Mouse (Mus musculus) CH12.LX (cell line): Measurements from ENCODE around the gene Nek4.

Experiments
- CTCF ChIP-seq, 2 experiments: IDR thresholded peaks in 1 of 2; conservative IDR thresholded peaks in 1 of 2; 2 replicates each; pipeline ENCODE4 v1.5.1; 2011 to 2012; ENCODE audit warnings: low read depth in 2 of 2, low read length in 2 of 2, improper control_type of control experiment in 1 of 2, inconsistent platforms in 1 of 2, mild to moderate bottlenecking in 1 of 2, moderate library complexity in 1 of 2
- EP300 ChIP-seq: IDR thresholded peaks from 2 replicates; pipeline ENCODE4 v1.6.1; 2011; ENCODE audit warnings: low read length, improper control_type of control experiment
- MAX ChIP-seq: IDR thresholded peaks from 2 replicates; pipeline ENCODE4 v1.6.1; 2011; ENCODE audit warnings: low read length, improper control_type of control experiment
- MYC ChIP-seq: IDR thresholded peaks from 2 replicates; pipeline ENCODE4 v1.6.1; 2011; ENCODE audit warnings: low read depth, mild to moderate bottlenecking, improper control_type of control experiment, low read length
- NELFE ChIP-seq: IDR thresholded peaks from 2 replicates; pipeline ENCODE4 v1.6.1; 2011; ENCODE audit warnings: low read depth, low read length, improper control_type of control experiment
- NRF1 ChIP-seq: IDR thresholded peaks from 2 replicates; pipeline ENCODE4 v1.6.1; 2014; ENCODE audit warnings: low read depth, mild to moderate bottlenecking, inconsistent platforms, low read length, improper control_type of control experiment, moderate library complexity
- POLR2A ChIP-seq: IDR thresholded peaks from 2 replicates; pipeline ENCODE4 v1.6.1; 2011; ENCODE audit warnings: low read depth, mild to moderate bottlenecking, improper control_type of control experiment, low read length
- POLR2AphosphoS2 ChIP-seq: IDR thresholded peaks from 2 replicates; pipeline ENCODE4 v1.6.1; 2011; ENCODE audit warnings: low read depth, low read length, improper control_type of control experiment
- RCOR1 ChIP-seq: conservative IDR thresholded peaks from 2 replicates; pipeline ENCODE4 v1.6.1; 2012; ENCODE audit warnings: low read depth, mild to moderate bottlenecking, inconsistent platforms, low read length, improper control_type of control experiment
- UBTF ChIP-seq: IDR thresholded peaks from 2 replicates; pipeline ENCODE4 v1.6.1; 2012; ENCODE audit warnings: low read depth, mild to moderate bottlenecking, inconsistent platforms, low read length, improper control_type of control experiment, moderate library complexity
- USF1 ChIP-seq: IDR thresholded peaks from 2 replicates; pipeline ENCODE4 v1.6.1; 2014; ENCODE audit warnings: low read depth, mild to moderate bottlenecking, inconsistent platforms, low read length, improper control_type of control experiment
- ZMIZ1 ChIP-seq: IDR thresholded peaks from 2 replicates; pipeline ENCODE4 v1.6.1; 2012; ENCODE audit warnings: low read depth, mild to moderate bottlenecking, inconsistent platforms, low read length, improper control_type of control experiment
- ZNF384 ChIP-seq: IDR thresholded peaks from 2 replicates; pipeline ENCODE4 v1.6.1; 2012; ENCODE audit warnings: low read depth, low read length, improper control_type of control experiment, inconsistent platforms

DNA sequence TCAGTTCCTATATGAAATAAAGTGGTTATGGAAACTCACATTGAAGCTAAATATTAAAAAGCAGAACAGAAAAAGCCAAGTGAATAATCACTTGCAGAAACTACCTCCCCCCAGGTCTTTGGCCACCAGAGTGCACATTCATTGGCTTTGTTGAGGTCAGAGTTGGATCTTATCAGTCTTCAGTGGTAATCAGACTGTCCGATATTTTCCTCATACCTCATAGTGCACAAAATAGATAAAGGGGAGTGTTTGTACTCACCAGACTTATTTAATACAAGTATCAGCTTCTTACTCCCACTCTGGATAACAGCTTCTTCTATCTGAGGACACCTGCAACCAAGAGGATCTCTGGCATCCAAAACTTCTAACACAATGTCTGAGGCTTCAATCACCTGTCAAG is 64.9 kb downstream of the Nek4 start:
- no peak for TF ChIP-seq UBTF
- TF ChIP-seq CTCF (conservative IDR thresholded peaks at IDR 0.05 in 1 of 2, IDR thresholded peaks at IDR 0.05 in 1 of 2; ENCODE audit: low read depth in 2 of 2, low read length in 2 of 2) = no peak
- TF ChIP-seq NRF1 = no peak
- TF ChIP-seq MAX = no peak
- TF ChIP-seq EP300 = no peak
- no peak for TF ChIP-seq ZNF384
- TF ChIP-seq USF1 = no peak
- TF ChIP-seq POLR2AphosphoS2 = no peak
- TF ChIP-seq POLR2A = no peak
- no peak for TF ChIP-seq MYC
- TF ChIP-seq NELFE = no peak
- no peak for TF ChIP-seq ZMIZ1
- no peak for TF ChIP-seq RCOR1
